Mouse (Mus musculus): ENCODE measurements around the gene Trim71. TPM values are rescaled to one million over a fixed set of nuclear protein-coding genes. Genes with fewer than 3 reads are reported as not detected.

Trim71 gene
- polyA plus RNA-seq, 1 experiment from 2014 or later = 5.9 TPM

DNA sequence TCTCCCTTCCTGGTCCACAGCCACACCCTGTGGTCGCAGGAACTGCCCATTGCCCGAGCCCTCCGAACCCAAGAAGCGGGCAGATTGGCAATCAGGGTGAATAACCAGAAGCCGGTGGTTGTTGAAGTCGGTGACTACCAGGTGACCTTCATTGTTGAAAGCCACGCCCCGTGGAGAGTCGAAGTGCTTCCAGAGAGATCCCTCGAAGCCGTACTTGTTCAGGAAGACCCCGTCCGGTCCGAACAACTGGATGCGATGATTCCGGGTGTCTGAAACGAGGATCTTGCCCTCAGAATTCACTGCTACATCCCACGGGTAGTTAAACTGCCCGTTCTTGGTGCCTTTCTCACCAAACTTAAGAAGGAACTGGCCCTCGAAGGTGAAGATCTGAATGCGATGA, 51.3 kb downstream of the Trim71 start:
- Histone ChIP-seq H3K4me1 (no peaks in the 10 kb centered on the region), H3K4me3 (no peak overlapping the region), H3K36me3 (replicated peaks) (peaks cover 100% of the 10 kb centered on the region), H3K9me3 (peaks cover 72% of the 10 kb centered on the region), H3K27me3 (ENCODE audit: poor library complexity, severe bottlenecking) (no peaks in the 10 kb centered on the region), H3K27ac (no peak overlapping the region)
- DNase-seq (ENCODE audit: extremely low spot score, low spot score) = no peak
- 96% methylated on average over 21 of the region's 21 CpGs for WGBS

DNA sequence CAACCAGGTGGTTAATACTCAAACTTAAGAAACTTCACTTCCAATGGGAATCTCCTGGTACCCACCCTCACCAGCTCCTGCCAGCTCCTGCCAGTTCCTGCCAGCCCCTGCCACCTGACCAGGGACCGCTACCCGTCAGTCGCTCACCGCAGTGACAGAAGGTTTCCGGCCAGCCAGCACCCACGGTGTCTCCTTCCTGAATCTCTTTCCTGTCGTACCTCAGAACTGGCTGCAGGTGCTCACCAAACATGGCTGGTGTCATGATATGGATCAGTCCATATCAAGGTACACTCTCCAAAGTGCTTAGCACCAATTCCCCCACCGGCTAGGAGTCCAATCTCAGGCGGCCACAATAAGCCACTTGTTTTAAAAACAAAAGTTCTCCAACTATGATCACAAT, 54.4 kb downstream of the Trim71 start:
- WGBS = 94% methylated on average over 9 of the region's 9 CpGs
- H3K9me3 ChIP-seq = peaks cover 60% of the 10 kb centered on the region
- peaks cover 90% of the 10 kb centered on the region for H3K36me3 ChIP-seq (replicated peaks)

DNA sequence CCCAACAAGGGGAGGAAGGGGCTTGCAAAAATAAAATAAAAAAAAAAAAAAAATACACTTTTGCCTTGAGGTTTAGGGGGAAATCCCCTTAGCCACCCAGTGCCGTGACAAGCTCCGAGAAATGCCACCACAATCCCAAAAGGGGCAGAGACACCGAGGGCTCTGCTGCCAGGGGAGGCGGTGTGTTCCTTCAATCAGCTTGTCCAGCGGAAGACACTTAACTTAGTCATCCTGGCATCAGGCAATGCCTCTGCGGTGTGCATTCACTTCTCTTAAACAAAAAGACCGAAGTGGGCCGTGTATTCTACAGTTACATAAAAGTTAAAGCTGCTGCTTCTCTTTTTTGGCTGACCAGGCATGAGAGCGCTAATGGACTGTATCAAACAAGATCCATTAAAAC, 56.7 kb downstream of the Trim71 start:
- Histone ChIP-seq H3K9me3 (peaks cover 36% of the 10 kb centered on the region), H3K4me3 (no peak overlapping the region), H3K27ac (no peak overlapping the region), H3K4me1 (no peaks in the 10 kb centered on the region), H3K27me3 (ENCODE audit: poor library complexity, severe bottlenecking) (no peaks in the 10 kb centered on the region), H3K36me3 (replicated peaks) (peaks cover 66% of the 10 kb centered on the region)
- WGBS = 95% methylated on average over 9 of the region's 9 CpGs
- DNase-seq (ENCODE audit: extremely low spot score, low spot score) = no peak

More for the DNA sequence above, 54.4 kb downstream of the Trim71 start:
- Histone ChIP-seq H3K4me1 (no peaks in the 10 kb centered on the region), H3K27me3 (ENCODE audit: poor library complexity, severe bottlenecking) (no peaks in the 10 kb centered on the region), H3K4me3 (no peak overlapping the region), H3K27ac (no peak overlapping the region)
- DNase-seq (ENCODE audit: extremely low spot score, low spot score) = no peak

DNA sequence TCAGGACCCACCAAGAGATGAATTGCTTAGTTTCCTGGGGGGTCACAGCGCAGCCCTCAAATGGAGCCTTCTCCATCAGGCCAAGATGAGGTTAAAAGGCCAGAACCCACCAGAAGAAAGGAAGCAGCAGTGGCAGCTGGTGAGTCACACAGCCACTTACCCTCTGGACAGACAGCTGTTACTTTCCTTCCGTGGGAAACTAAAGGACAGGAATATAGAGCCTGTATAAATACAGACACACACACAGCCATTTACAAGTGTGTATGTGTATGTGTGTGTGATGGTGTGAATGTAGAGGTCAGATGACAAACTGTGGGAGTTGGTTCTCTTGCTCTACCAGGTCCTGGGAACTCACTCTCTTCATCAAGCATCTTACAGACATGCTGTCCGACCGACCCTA, 57.6 kb downstream of the Trim71 start:
- WGBS = 87% methylated on average over 4 of the region's 4 CpGs
- no peaks in the 10 kb centered on the region for H3K4me1 ChIP-seq
- H3K27me3 ChIP-seq (ENCODE audit: poor library complexity, severe bottlenecking) = no peaks in the 10 kb centered on the region
- peaks cover 58% of the 10 kb centered on the region for H3K36me3 ChIP-seq (replicated peaks)
- H3K4me3 ChIP-seq = no peak overlapping the region
- H3K9me3 ChIP-seq = peaks cover 27% of the 10 kb centered on the region
- DNase-seq (ENCODE audit: extremely low spot score, low spot score) = no peak
- H3K27ac ChIP-seq = no peak overlapping the region

DNA sequence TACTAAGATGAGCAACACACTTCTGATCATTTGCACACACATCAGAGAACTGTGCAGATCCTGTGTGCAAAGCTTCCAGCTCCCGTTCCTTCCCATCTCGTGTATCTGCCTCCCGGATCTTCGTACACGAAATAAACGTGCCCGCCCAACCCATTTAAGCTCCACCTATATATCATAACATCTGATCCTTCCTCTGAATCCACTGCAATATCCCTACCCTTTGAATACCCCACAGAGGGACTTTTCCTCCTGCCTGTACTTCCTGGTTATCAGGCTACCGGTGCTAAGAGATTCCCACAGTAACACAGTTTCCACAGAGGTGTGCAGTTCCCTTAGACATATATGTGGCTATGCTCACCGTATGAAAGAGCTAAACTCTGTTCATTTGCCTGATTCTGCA, 59.4 kb downstream of the Trim71 start, which contains the start of gene Ccr4:
Gene Ccr4, minus strand, starts transcription at position 101 of the 400 bp plus-strand sequence.
- Histone ChIP-seq H3K36me3 (replicated peaks) (peaks cover 40% of the 10 kb centered on the region), H3K27ac (no peak within 1 kb of the TSS), H3K9me3 (peaks cover 12% of the 10 kb centered on the region), H3K4me1 (0 out of 2 replicates have a peak, but pooled peaks cover 3% of the 10 kb centered on the region), H3K27me3 (ENCODE audit: poor library complexity, severe bottlenecking) (no peaks in the 10 kb centered on the region), H3K4me3 (no peak within 1 kb of the TSS)
- no peak for DNase-seq (ENCODE audit: extremely low spot score, low spot score)
- 91% methylated on average over 9 of the region's 9 CpGs for WGBS

DNA sequence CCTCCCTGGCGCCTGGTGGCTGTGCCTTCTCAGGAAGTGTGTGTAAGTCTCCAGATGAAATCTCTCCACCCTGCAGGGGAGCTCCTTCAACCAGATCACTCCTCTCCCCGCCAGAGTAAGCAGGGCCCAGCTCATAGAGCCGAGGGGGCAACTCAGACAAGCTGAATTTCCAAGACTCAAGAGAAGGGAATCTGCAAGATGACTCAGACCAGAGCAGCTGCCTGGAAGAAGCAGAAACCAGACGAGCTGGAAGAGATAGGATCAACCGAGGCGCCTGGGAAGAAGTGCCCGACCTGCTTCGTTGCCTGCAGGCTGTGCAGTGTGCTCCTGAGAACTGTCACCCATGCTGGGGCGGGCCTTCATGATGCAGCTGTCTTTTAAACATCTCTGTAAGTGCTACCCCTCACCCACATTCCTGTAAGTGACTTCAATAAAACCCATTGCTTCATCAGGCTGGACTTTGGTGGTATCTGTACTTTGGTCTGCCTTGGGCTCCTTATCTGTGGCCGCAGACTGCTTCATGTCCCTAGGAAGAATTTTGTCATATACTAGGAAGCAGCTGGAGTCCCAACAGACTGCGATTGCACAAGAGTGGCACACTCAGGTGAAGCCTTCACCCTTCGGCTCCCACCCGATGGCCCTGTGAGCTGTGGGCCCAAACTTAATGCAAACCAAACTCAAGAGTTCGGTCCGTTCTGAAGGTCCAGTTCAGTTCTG, 61.3 kb downstream of the Trim71 start:
- peaks cover 21% of the 10 kb centered on the region for H3K36me3 ChIP-seq (replicated peaks)
- no peak overlapping the region for H3K4me3 ChIP-seq
- 71% methylated on average over 15 of the region's 15 CpGs for WGBS

DNA sequence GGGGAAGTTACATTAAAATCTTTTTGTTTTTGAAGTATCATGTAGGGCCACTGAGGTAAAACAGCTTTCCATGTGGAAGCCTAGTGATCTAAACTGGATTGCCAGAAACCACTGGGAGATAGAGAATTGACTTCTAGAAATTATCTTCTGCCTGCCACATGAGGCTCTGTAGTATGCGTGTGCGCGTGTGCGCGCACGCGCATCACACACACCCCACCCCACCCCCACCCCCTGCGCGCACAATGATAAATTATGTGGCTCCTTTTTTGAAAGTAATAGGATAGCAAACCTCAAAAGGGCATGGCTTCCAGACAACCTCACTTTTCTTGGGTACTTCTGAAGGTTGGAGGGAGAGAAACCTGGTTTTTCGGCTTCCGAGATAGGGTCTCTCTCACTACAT, 62.3 kb downstream of the Trim71 start:
- H3K27me3 ChIP-seq (ENCODE audit: poor library complexity, severe bottlenecking) = no peaks in the 10 kb centered on the region
- peaks cover 10% of the 10 kb centered on the region; the same call in 1 of the 2 replicates for H3K4me1 ChIP-seq
- DNase-seq (ENCODE audit: extremely low spot score, low spot score) = no peak
- WGBS = 97% methylated on average over 11 of the region's 11 CpGs
- H3K27ac ChIP-seq = no peak overlapping the region
- no peaks in the 10 kb centered on the region for H3K9me3 ChIP-seq
- H3K36me3 ChIP-seq (replicated peaks) = peaks cover 11% of the 10 kb centered on the region
- no peak overlapping the region for H3K4me3 ChIP-seq

More for the DNA sequence above, 61.3 kb downstream of the Trim71 start:
- DNase-seq (ENCODE audit: extremely low spot score, low spot score) = no peak
- H3K9me3 ChIP-seq = no peaks in the 10 kb centered on the region
- peaks cover 10% of the 10 kb centered on the region; the same call in 1 of the 2 replicates for H3K4me1 ChIP-seq
- H3K27me3 ChIP-seq (ENCODE audit: poor library complexity, severe bottlenecking) = no peaks in the 10 kb centered on the region
- H3K27ac ChIP-seq = no peak overlapping the region

DNA sequence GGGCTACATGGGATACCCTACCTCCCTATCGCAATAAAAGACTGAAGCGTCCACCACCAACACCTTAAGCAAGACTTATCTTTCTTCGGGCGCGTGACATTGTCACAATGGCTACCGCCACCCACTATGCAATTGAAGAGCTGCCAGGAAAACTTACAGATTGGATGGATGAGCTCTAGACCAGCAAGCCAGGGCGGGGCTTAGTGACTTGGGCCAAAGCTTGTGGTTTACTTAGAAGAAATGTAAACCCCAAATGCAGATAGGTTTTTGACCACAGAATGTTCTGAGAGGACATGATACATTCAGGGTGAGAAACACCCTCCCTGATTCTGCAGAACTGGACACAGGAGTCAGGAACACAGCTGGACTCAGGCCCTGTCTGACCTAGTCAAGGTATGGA, 63.1 kb downstream of the Trim71 start:
- WGBS = 94% methylated on average over 7 of the region's 7 CpGs

DNA sequence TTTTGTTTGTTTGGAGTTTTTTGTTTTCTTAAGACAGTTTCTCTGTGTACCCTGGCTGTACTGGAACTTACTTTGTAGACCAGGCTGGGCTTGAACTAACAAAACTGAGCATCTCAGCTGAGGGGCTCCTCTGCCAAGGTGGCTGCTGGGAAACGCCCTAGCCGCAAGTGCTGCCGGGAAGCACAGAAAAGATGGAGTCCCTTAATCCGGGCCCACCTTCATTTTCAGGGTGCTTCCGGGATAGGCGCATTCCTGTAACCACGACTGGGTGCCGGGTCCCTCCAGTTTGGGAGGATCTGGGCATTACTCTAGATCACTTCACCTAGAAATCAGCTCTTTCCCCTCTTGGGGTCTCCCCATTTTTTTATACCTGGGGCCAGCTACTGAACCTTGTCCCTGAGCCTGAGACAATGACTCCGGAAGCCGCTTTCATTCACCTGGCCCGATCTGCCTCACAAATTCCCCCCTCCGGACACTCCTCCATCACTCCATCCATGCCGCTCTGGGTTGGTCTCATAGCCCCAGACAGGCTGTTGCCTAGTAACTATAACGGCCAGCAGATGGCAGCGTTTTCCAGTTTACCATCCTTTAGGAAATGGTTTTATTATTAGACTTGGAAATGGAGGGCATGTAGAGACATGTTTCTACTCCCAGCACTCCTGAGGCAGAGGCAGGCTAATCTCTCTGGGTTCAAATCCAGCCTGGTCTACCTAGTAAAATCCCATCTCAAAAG, 64.2 kb downstream of the Trim71 start:
- H3K27ac ChIP-seq = no peak overlapping the region
- WGBS = 18% methylated on average over 15 of the region's 15 CpGs
- H3K4me3 ChIP-seq = no peak overlapping the region
- DNase-seq (ENCODE audit: extremely low spot score, low spot score) = peak; percentile 71
- peaks cover 10% of the 10 kb centered on the region; the same call in 1 of the 2 replicates for H3K4me1 ChIP-seq
- H3K9me3 ChIP-seq = no peaks in the 10 kb centered on the region
- no peaks in the 10 kb centered on the region for H3K27me3 ChIP-seq (ENCODE audit: poor library complexity, severe bottlenecking)
- H3K36me3 ChIP-seq (replicated peaks) = no peaks in the 10 kb centered on the region

More for the DNA sequence above, 63.1 kb downstream of the Trim71 start:
- H3K9me3 ChIP-seq = no peaks in the 10 kb centered on the region
- H3K27ac ChIP-seq = 0 out of 2 replicates have a peak overlapping the region, but pooled peaks have one; percentile 26
- H3K4me1 ChIP-seq = peaks cover 10% of the 10 kb centered on the region; the same call in 1 of the 2 replicates
- H3K27me3 ChIP-seq (ENCODE audit: poor library complexity, severe bottlenecking) = no peaks in the 10 kb centered on the region
- peaks cover 3% of the 10 kb centered on the region for H3K36me3 ChIP-seq (replicated peaks)
- no peak overlapping the region for H3K4me3 ChIP-seq
- DNase-seq (ENCODE audit: extremely low spot score, low spot score) = no peak

DNA sequence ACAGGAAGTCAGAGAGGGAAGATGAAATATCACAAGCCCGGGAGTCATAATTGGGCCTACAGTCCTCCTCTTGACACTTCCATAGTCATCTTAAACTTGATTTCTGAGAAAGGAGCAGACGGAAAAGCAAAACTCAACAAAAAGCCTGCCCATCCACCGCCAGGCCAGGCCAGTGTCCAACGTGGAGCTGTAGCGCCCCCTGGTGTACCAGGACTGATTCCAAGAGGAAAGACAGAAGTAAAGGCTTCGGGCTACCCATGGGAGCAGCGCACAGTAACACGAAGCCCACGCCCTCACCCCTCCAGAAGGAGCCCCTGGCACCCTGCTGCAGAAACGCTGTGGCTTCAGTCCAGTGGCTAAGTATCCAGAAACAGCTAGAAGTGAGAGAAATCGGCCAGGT, 66.0 kb downstream of the Trim71 start:
- DNase-seq (ENCODE audit: extremely low spot score, low spot score) = peak; percentile 89
- Histone ChIP-seq H3K4me3 (no peak overlapping the region), H3K27ac (no peak overlapping the region), H3K4me1 (peaks cover 10% of the 10 kb centered on the region; the same call in 1 of the 2 replicates), H3K36me3 (replicated peaks) (no peaks in the 10 kb centered on the region), H3K9me3 (no peaks in the 10 kb centered on the region), H3K27me3 (ENCODE audit: poor library complexity, severe bottlenecking) (no peaks in the 10 kb centered on the region)
- 13% methylated on average over 11 of the region's 11 CpGs for WGBS

DNA sequence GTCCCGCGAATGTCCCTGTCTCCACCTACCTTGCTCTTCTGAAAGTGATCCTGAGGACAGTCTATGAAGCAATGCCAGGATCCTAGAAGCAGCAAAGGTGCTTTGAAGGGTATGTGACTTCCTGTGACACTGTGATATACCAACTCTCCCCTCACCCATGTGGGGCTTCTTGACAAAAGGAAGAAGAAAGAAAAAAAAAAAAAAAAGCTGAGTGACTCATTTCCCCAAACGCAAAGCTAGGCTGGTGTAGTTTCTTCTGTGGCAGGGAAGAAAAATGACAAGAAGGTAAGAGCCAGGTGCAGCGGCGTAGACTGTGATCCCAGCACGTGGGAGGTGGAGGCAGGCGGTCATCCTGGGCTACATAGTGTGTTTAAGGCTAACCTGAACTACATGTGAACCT, 67.7 kb downstream of the Trim71 start:
- Histone ChIP-seq H3K27ac (no peak overlapping the region), H3K27me3 (ENCODE audit: poor library complexity, severe bottlenecking) (no peaks in the 10 kb centered on the region), H3K36me3 (replicated peaks) (no peaks in the 10 kb centered on the region), H3K4me3 (no peak overlapping the region), H3K9me3 (no peaks in the 10 kb centered on the region), H3K4me1 (peaks cover 10% of the 10 kb centered on the region; the same call in 1 of the 2 replicates)
- no peak for DNase-seq (ENCODE audit: extremely low spot score, low spot score)
- WGBS = 90% methylated on average over 7 of the region's 7 CpGs

DNA sequence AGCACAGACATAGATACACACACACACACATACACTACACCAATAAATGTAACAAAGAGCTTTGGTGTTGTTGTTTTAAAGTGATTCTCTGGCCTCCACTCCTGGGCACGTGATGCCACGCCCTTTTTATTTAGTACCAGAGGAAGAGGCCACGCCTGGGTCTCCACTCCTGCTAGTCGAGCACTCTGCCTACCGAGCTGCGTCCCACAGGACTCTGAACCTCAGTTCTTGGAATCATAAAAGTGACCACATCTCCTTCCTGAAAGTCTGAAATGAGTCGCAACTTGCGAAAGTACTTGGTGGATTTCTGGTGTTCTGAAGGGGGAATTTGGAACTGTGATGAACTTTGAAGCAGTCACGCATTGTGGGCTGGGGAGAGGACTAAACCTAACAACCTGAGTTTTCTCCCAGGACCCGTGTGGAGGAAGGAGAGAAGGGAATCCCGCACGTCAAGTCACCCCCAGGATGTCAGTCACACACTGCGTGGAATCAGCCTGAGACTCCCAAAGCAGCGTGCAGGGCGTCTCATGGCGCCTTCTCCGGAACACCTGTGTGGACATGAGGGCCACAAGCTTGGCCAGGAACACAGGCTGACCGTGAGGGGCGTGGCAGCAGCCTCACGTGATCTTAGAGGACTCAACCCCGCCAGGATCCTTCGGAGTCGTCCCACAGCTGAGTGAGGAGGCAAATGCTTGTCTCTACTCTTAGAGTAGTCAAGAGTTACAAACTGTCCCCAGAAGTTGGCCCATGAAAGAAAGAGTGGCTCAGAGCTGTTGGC, 76.5 kb downstream of the Trim71 start:
- 91% methylated on average over 23 of the region's 23 CpGs for WGBS
- no peaks in the 10 kb centered on the region for H3K36me3 ChIP-seq (replicated peaks)
- no peaks in the 10 kb centered on the region for H3K9me3 ChIP-seq
- DNase-seq (ENCODE audit: extremely low spot score, low spot score) = no peak
- H3K4me1 ChIP-seq = no peaks in the 10 kb centered on the region
- H3K27me3 ChIP-seq (ENCODE audit: poor library complexity, severe bottlenecking) = no peaks in the 10 kb centered on the region
- H3K4me3 ChIP-seq = no peak overlapping the region
- no peak overlapping the region for H3K27ac ChIP-seq
